Mouse (Mus musculus): Measurements from ENCODE around the gene Itpk1.

- TF ChIP-seq POLR2A (IDR thresholded peaks at IDR 0.05; ENCODE audit: borderline replicate concordance, insufficient read depth, low read length) (no peak; the same call in 1 of the 2 replicates), CTCF (IDR thresholded peaks at IDR 0.05; ENCODE audit: borderline replicate concordance, insufficient read depth, low read depth, low read length) (peak; percentile 72; the same call in 1 of the 2 replicates)
Observed at GRCm38 (mm10) chr12:102705216-102705871, 614 bp upstream of the Itpk1 start.

Data from cerebellum, adult 2 months (tissue).